Mouse (Mus musculus): ENCODE data around the gene Gucd1. TPM values are rescaled to one million over a fixed set of nuclear protein-coding genes. Genes with fewer than 3 reads are reported as not detected.
"Not testable (repeated sequence)": the region's sequence is repeated elsewhere in the genome, so short reads cannot be mapped to it uniquely, and the experiment has no call there.

The Gucd1 gene
- polyA plus RNA-seq, 1 experiment from 2014 or later, result 32.1 TPM

DNA sequence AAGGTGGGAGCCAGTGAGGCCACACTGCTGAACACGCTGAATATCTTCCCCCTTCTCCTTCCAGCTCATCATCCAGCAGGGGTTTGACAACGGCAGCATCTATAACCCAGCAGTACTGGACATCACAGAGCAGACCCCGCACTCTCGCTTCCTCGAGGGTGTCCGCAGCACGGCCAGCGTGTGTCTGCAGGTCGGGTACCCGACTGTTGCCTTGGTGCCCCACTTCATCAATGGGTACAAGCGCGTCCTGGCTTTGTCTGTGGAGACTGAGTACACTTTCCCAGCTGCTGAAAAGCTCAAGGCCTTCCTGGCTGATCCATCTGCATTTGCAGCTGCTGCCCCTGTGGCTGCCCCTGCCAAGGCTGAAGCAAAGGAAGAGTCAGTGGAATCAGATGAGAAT lies 165.2 kb downstream of the Gucd1 start:
- Histone ChIP-seq H3K9me3 (replicated peaks) (no peaks in the 10 kb centered on the region), H3K36me3 (no peaks in the 10 kb centered on the region), H3K4me3 (no peak overlapping the region), H3K27ac (replicated peaks) (no peak overlapping the region), H3K27me3 (ENCODE audit: low read depth, poor library complexity, severe bottlenecking) (no peaks in the 10 kb centered on the region), H3K4me1 (no peaks in the 10 kb centered on the region)
- 95% methylated on average over 12 of the region's 12 CpGs for WGBS
- DNase-seq (ENCODE audit: low spot score), result no peak

DNA sequence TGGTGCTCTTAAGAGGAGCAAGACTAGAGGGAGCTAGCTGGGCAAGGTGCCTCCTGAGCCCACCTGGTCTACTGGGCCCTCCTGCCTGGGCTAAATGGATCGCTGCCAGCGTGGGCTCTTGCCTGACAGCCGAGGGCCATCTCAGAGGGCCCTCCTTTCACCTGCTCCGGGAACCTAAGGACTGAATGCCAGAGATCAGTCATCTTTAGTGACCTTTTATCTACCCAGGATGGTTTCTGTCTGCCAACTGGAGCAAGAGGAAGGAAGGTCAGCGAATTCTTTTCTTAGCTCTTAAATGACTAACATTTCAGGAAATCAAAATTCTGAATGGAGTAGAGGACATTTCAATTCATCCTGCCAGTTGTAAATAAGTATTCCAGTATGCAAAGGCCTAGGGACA lies 167.2 kb downstream of the Gucd1 start:
- Histone ChIP-seq H3K36me3 (no peaks in the 10 kb centered on the region), H3K4me1 (no peaks in the 10 kb centered on the region), H3K9me3 (replicated peaks) (peaks cover 8% of the 10 kb centered on the region; the same call in 1 of the 2 replicates), H3K27me3 (ENCODE audit: low read depth, poor library complexity, severe bottlenecking) (no peaks in the 10 kb centered on the region), H3K4me3 (no peak overlapping the region), H3K27ac (replicated peaks) (no peak overlapping the region)
- DNase-seq (ENCODE audit: low spot score), result no peak
- WGBS, result 84% methylated on average over 5 of the region's 5 CpGs

DNA sequence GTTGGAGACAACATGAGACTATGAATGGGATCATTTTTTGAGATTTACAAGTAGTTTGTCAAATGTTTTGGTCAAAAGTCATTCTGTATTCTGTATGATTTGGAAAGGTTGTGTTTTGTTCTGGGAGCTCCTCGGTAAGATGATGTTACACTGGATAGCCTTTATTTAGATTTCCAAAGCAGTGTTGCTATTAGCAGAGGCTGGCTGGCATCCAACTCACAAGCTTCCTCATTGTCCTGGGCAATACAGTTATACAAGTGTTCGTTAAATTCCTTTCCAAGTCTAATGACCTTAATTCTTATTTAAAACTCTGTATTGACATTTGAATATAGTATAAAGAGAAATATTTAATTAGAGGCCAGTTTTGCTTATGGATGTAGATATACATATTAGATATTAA lies 172.5 kb downstream of the Gucd1 start:
- no peaks in the 10 kb centered on the region for H3K27me3 ChIP-seq (ENCODE audit: low read depth, poor library complexity, severe bottlenecking)
- H3K4me3 ChIP-seq, result no peak overlapping the region
- H3K36me3 ChIP-seq, result no peaks in the 10 kb centered on the region
- peaks cover 8% of the 10 kb centered on the region; the same call in 1 of the 2 replicates for H3K9me3 ChIP-seq (replicated peaks)
- WGBS, result 92% methylated on average over 2 of the region's 2 CpGs
- no peak for DNase-seq (ENCODE audit: low spot score)
- H3K4me1 ChIP-seq, result no peaks in the 10 kb centered on the region
- H3K27ac ChIP-seq (replicated peaks), result no peak overlapping the region

DNA sequence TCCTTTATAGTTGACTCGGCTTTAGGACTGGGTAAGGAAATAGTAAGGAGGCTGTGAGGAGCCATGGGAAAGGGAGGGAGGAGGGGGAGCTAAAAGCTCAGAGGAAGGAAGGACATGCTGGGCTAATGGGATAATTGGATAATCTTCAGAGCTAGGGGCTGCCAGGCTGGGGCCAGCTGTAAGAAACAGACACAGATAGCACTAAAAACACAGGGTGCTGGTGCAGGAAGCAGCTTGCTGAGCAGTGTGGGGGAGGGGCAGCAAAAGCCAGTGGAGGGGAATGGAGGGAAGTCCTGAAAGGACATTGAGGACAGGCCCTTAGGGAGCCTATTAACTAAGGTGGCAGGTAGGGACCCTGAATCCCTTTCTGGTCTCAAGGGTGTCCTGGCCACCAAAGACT lies 173.2 kb downstream of the Gucd1 start:
- not testable (repeated sequence) for H3K27ac ChIP-seq (replicated peaks); H3K4me3 ChIP-seq; H3K27me3 ChIP-seq (ENCODE audit: low read depth, poor library complexity, severe bottlenecking); H3K9me3 ChIP-seq (replicated peaks); DNase-seq (ENCODE audit: low spot score); H3K36me3 ChIP-seq; H3K4me1 ChIP-seq
- WGBS, result 68% methylated on average over 1 of the region's 1 CpGs

DNA sequence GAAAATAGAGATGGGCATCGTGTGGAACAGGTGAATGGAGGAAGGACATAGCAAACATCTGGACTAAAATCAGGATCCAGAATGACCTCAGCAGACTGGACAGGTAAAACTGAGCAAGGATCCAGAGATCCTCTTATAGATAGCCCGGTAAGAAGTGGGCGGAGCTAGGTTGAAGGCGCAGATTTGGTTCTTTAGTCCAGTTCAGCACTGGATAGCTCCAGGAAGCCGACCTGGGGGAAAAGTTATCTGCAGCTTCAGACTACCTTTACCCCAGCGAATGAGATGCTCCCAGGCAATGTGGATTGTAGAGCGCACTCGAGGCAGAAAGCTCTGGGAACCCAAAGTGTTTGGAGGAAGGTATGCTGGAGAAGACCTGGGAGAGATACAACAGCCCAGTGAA lies 175.8 kb downstream of the Gucd1 start:
- Histone ChIP-seq H3K27ac (replicated peaks) (no peak overlapping the region), H3K4me1 (no peaks in the 10 kb centered on the region), H3K4me3 (no peak overlapping the region), H3K9me3 (replicated peaks) (peaks cover 8% of the 10 kb centered on the region; the same call in 1 of the 2 replicates), H3K36me3 (no peaks in the 10 kb centered on the region), H3K27me3 (ENCODE audit: low read depth, poor library complexity, severe bottlenecking) (no peaks in the 10 kb centered on the region)
- WGBS, result 39% methylated on average over 8 of the region's 8 CpGs
- no peak for DNase-seq (ENCODE audit: low spot score)

DNA sequence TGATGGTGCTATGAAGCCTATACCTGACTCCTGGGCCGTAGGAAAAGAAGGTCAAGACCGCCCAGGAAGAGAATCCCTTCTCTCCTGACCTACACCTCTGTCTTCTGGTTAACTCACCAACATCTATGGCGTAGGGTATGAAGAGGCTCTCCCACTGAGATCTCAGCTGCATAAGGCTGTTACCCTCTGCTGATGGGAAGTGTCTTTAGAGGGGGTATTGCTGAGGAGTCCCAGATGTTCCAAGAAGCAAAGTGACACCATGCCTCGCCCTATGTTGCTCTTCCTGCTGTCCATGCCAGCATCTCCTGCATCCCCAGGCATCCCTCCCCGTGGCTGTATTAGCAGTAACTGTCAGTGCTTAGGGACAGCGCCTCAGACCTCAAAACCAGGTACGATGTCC lies 178.4 kb downstream of the Gucd1 start:
- no peak for DNase-seq (ENCODE audit: low spot score)
- Histone ChIP-seq H3K27me3 (ENCODE audit: low read depth, poor library complexity, severe bottlenecking) (no peaks in the 10 kb centered on the region), H3K4me3 (no peak overlapping the region), H3K36me3 (no peaks in the 10 kb centered on the region), H3K4me1 (no peaks in the 10 kb centered on the region), H3K27ac (replicated peaks) (no peak overlapping the region), H3K9me3 (replicated peaks) (no peaks in the 10 kb centered on the region)
- 88% methylated on average over 7 of the region's 7 CpGs for WGBS

DNA sequence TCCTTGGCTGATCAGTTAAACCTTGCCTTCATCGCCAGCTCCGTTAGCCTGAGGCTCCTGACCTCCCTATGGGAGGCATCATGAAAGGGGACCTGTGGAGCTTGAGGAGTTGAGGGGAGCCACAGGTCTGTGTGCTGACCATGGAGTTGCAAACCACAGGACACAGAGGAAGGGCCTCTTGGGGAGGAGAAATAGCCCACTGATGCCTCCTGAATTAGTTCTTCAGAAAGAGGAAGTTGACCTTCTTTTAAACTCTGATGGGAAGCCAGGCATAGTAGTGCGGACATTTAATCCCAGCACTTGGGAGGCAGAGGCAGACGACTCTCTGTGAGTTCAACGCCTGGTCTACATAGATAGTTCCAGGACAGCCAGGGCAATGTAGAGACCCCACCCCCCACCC lies 178.9 kb downstream of the Gucd1 start:
- no peaks in the 10 kb centered on the region for H3K36me3 ChIP-seq
- H3K4me3 ChIP-seq, result no peak overlapping the region
- no peaks in the 10 kb centered on the region for H3K4me1 ChIP-seq
- no peaks in the 10 kb centered on the region for H3K27me3 ChIP-seq (ENCODE audit: low read depth, poor library complexity, severe bottlenecking)
- DNase-seq (ENCODE audit: low spot score), result no peak
- 80% methylated on average over 5 of the region's 5 CpGs for WGBS
- H3K9me3 ChIP-seq (replicated peaks), result no peaks in the 10 kb centered on the region
- H3K27ac ChIP-seq (replicated peaks), result no peak overlapping the region

DNA sequence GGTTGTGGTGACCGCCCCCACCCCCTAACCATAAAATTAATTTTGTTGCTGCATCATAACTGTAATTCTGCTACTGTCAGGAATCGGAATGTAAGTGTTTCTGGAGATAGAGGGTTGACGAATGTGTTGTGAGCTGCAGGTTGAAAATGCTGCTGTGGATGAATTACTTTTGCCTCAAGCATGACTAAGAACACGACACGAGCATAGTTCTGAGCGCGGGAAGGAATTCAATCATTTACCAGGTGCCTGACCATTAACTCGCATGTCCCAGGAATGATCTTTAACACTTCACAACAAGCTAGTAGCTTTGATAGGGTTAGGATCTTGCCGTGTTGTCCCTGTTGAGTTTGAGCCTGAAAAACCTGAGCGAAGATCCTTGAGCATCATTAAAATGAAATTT lies 180.5 kb downstream of the Gucd1 start:
- Histone ChIP-seq H3K36me3 (no peaks in the 10 kb centered on the region), H3K27ac (replicated peaks) (no peak overlapping the region), H3K9me3 (replicated peaks) (no peaks in the 10 kb centered on the region), H3K4me3 (no peak overlapping the region), H3K27me3 (ENCODE audit: low read depth, poor library complexity, severe bottlenecking) (no peaks in the 10 kb centered on the region), H3K4me1 (no peaks in the 10 kb centered on the region)
- DNase-seq (ENCODE audit: low spot score), result no peak
- 89% methylated on average over 10 of the region's 10 CpGs for WGBS

DNA sequence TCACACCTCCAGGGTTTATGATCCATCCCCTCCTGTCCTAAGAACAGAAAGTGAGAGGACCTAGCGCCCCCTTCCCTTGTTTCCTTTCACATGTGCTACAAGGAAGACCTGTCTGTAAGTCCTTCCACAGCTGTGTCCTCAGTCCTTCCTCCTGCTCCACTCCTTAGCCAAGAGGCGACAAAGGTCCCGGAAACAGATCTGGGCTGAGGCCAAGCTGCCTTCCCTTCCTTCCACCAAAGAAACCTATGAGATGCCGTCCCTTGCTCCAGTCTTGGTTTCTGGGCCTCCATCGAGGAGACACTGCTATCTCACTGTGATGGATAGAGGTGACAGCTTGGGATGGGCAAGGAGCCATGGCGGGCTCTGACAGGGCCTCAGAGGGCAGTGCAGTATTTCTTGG lies 182.7 kb downstream of the Gucd1 start:
- Histone ChIP-seq H3K27ac (replicated peaks) (no peak overlapping the region), H3K36me3 (no peaks in the 10 kb centered on the region), H3K4me3 (no peak overlapping the region), H3K27me3 (ENCODE audit: low read depth, poor library complexity, severe bottlenecking) (no peaks in the 10 kb centered on the region), H3K4me1 (no peaks in the 10 kb centered on the region), H3K9me3 (replicated peaks) (no peaks in the 10 kb centered on the region)
- no peak for DNase-seq (ENCODE audit: low spot score)
- WGBS, result 88% methylated on average over 6 of the region's 6 CpGs

DNA sequence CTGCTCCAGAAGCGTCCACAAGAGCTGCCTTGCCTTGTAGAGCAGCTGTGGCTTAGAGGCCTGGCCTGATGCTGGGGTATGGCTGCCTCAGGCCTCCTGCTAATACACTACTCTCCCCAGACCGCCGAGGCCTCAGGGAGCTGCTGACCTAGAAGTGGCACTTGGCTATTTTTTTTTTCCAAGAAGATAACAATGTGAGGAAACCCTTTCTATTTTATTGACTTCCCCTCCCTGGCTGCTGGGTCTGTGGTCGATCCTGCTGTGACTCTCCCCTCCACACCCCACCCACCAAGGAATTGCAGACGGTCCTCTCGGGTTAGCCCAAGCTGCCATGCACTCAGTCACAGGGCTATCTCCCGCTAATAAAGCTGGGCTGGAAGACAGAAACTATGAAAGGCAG lies 183.6 kb downstream of the Gucd1 start:
- Histone ChIP-seq H3K27me3 (ENCODE audit: low read depth, poor library complexity, severe bottlenecking) (no peaks in the 10 kb centered on the region), H3K4me1 (no peaks in the 10 kb centered on the region), H3K4me3 (no peak overlapping the region), H3K36me3 (no peaks in the 10 kb centered on the region), H3K27ac (replicated peaks) (no peak overlapping the region), H3K9me3 (replicated peaks) (no peaks in the 10 kb centered on the region)
- DNase-seq (ENCODE audit: low spot score), result no peak
- 81% methylated on average over 7 of the region's 7 CpGs for WGBS

DNA sequence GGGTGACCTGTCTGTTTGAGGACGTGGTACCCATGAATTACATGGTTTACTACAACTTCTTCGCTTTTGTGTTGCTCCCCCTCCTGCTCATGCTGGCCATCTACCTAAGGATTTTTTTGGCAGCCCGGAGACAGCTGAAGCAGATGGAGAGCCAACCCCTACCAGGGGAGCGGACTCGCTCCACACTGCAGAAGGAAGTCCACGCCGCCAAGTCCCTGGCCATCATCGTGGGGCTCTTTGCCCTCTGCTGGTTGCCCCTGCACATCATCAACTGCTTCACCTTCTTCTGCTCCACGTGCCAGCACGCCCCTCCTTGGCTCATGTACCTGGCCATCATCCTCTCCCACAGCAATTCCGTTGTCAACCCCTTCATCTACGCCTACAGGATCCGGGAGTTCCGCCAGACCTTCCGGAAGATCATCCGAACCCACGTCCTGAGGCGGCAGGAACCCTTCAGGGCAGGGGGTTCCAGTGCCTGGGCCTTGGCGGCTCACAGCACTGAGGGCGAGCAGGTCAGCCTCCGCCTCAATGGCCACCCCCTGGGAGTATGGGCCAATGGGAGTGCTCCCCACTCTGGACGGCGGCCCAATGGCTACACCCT lies 184.5 kb downstream of the Gucd1 start:
- DNase-seq (ENCODE audit: low spot score), result no peak
- H3K36me3 ChIP-seq, result no peaks in the 10 kb centered on the region
- H3K4me3 ChIP-seq, result no peak overlapping the region
- WGBS, result 93% methylated on average over 23 of the region's 23 CpGs
- H3K9me3 ChIP-seq (replicated peaks), result no peaks in the 10 kb centered on the region
- no peaks in the 10 kb centered on the region for H3K27me3 ChIP-seq (ENCODE audit: low read depth, poor library complexity, severe bottlenecking)
- H3K4me1 ChIP-seq, result peaks cover 6% of the 10 kb centered on the region
- H3K27ac ChIP-seq (replicated peaks), result no peak overlapping the region

DNA sequence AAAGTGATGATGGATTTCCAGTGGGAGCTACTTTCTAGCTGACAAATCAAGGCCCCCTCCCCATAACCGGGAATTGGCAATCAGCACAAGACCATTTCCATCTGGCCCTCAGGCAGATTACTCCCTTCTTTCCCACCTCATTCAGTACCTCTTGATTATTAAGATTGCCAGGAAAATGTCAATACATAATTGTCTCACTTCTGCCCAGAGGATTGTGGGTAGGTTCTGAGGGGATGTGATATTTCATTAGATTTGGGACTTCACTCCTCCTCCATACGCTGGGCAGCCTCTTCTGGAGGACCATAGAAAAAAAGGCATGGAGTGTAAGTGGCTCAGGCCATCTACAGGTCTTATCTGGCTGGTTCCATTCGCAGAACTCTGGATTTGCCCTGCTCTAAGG lies 185.5 kb downstream of the Gucd1 start:
- DNase-seq (ENCODE audit: low spot score), result no peak
- Histone ChIP-seq H3K4me1 (peaks cover 17% of the 10 kb centered on the region), H3K27ac (replicated peaks) (no peak overlapping the region), H3K4me3 (no peak overlapping the region), H3K27me3 (ENCODE audit: low read depth, poor library complexity, severe bottlenecking) (no peaks in the 10 kb centered on the region), H3K36me3 (no peaks in the 10 kb centered on the region), H3K9me3 (replicated peaks) (no peaks in the 10 kb centered on the region)
- 94% methylated on average over 3 of the region's 3 CpGs for WGBS

DNA sequence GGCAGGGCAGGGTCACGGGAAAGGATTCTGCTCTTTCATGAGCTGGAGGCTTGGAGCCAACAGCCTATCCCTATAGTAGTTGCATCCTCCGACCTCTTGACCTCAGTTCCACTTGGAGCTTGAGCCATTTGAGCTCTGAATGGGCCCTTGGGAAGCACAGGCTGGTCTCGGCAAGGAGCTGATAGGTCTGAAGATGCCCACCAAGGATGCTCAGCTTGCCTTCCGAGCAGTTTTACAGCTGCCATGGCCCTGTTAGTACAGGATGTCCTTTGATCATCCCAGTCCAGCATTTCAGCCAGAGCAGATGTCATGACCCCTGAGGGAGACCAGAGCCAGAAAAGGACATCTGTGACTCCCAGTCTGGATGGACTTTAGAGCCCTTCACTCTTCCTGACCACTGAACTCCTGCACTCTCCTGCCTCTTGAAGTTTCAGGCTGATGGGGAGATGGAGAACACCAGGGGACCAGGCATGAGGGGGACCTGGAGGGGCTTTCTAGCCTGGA lies 189.5 kb downstream of the Gucd1 start:
- peaks cover 19% of the 10 kb centered on the region for H3K4me1 ChIP-seq
- no peaks in the 10 kb centered on the region for H3K9me3 ChIP-seq (replicated peaks)
- no peaks in the 10 kb centered on the region for H3K27me3 ChIP-seq (ENCODE audit: low read depth, poor library complexity, severe bottlenecking)
- H3K27ac ChIP-seq (replicated peaks), result no peak overlapping the region; the same call in 1 of the 2 replicates
- no peaks in the 10 kb centered on the region for H3K36me3 ChIP-seq
- WGBS, result 24% methylated on average over 4 of the region's 4 CpGs
- DNase-seq (ENCODE audit: low spot score), result no peak
- H3K4me3 ChIP-seq, result no peak overlapping the region

DNA sequence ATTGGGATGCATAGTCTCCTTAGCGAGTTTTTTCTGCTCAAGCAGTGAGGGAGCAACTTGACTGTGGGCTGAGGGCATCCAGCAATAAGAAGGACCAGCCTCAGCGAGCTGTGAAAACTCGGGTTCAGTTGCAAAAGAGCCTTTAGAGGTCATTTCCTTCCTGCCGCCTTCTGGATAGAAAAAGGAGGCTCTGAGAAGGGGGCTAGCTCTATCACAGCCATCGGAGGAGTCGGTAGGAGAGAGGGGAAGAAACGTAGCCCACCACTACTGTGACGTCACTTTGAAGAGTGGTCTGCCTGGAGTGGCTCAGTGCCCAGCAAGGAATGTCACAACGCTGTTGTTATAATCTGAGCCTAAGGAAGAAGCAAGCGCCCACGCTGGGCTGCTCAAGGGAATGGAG lies 190.7 kb downstream of the Gucd1 start:
- DNase-seq (ENCODE audit: low spot score), result no peak
- Histone ChIP-seq H3K27me3 (ENCODE audit: low read depth, poor library complexity, severe bottlenecking) (no peaks in the 10 kb centered on the region), H3K36me3 (no peaks in the 10 kb centered on the region), H3K4me1 (peaks cover 26% of the 10 kb centered on the region), H3K9me3 (replicated peaks) (no peaks in the 10 kb centered on the region), H3K4me3 (no peak overlapping the region), H3K27ac (replicated peaks) (no peak overlapping the region)
- WGBS, result 78% methylated on average over 11 of the region's 11 CpGs
